Mouse (Mus musculus) right cerebral cortex, postnatal 36 days (tissue): ENCODE data around the gene Dand5.

Experiments used
- DNase-seq, 2 experiments: peaks; one replicate each; pipeline ENCODE4 v3.0.0; 2022; ENCODE audit warnings: low spot score in 2 of 2, mixed read lengths in 1 of 2

Gene Dand5

GRCm38 (mm10) chr8:84822723-84823122 is at the start of gene Dand5:
Gene Dand5, minus strand, starts transcription at chr8:84822823.
- no peak for DNase-seq

GRCm38 (mm10) chr8:84871376-84872308 is 49.0 kb upstream of the Dand5 start, which contains the start of gene Syce2:
Gene Syce2, plus strand, starts transcription at chr8:84872111.
- DNase-seq, result no peak

- DNase-seq, result peak; percentile 87 to 91
Observed at GRCm38 (mm10) chr8:84856864-84857441, 34.3 kb upstream of the Dand5 start, which contains the start of gene Farsa. Gene Farsa, plus strand, starts transcription at chr8:84856989.

GRCm38 (mm10) chr8:84856434-84856833 is 33.8 kb upstream of the Dand5 start:
- DNase-seq, result no peak

- DNase-seq, result no peak
Observed at GRCm38 (mm10) chr8:84847684-84848435, 25.2 kb upstream of the Dand5 start.

- DNase-seq, result peak; percentile 100
Observed at GRCm38 (mm10) chr8:84846722-84847572, 24.3 kb upstream of the Dand5 start, which contains the start of gene Calr. Gene Calr, minus strand, starts transcription at chr8:84846934.

GRCm38 (mm10) chr8:84846094-84846721 is 23.6 kb upstream of the Dand5 start:
- no peak for DNase-seq

GRCm38 (mm10) chr8:84845355-84846093 is 22.9 kb upstream of the Dand5 start:
- DNase-seq, result no peak

GRCm38 (mm10) chr8:84844397-84845070 is 21.9 kb upstream of the Dand5 start:
- DNase-seq, result no peak

- DNase-seq, result no peak
Observed at GRCm38 (mm10) chr8:84841514-84841913, 18.9 kb upstream of the Dand5 start.

- DNase-seq, result peak; percentile 89 to 90
Observed at GRCm38 (mm10) chr8:84840248-84840999, 17.8 kb upstream of the Dand5 start, which contains the start of gene Rad23a. Gene Rad23a, minus strand, starts transcription at chr8:84840665.

- DNase-seq, result no peak
Observed at GRCm38 (mm10) chr8:84839875-84840247, 17.2 kb upstream of the Dand5 start.

- no peak for DNase-seq
Observed at GRCm38 (mm10) chr8:84839411-84839810, 16.8 kb upstream of the Dand5 start.

- no peak for DNase-seq
Observed at GRCm38 (mm10) chr8:84838513-84838912, 15.9 kb upstream of the Dand5 start.

GRCm38 (mm10) chr8:84837912-84838470 is 15.4 kb upstream of the Dand5 start:
- no peak for DNase-seq

GRCm38 (mm10) chr8:84837149-84837911 is 14.7 kb upstream of the Dand5 start:
- no peak for DNase-seq
